Mouse (Mus musculus): ENCODE measurements around the gene Rilp. TPM values are rescaled to one million over a fixed set of nuclear protein-coding genes. Genes with fewer than 3 reads are reported as not detected.

Gene Rilp
- polyA plus RNA-seq, 1 experiment, result 4.6 TPM

GRCm38 (mm10) chr11:75487496-75487895 is 22.4 kb upstream of the Rilp start:
- peak overlapping the region; percentile 94 for H3K4me2 ChIP-seq (ENCODE audit: low read depth)
- TF ChIP-seq MYOG (IDR thresholded peaks at IDR 0.05; ENCODE audit: control insufficient read depth in 1 of 3, insufficient read depth in 1 of 3, insufficient read length in 2 of 3, low read depth in 2 of 3) (no peak), USF1 (IDR thresholded peaks at IDR 0.05; ENCODE audit: low read depth) (no peak), E2F4 (IDR thresholded peaks at IDR 0.05; ENCODE audit: insufficient read depth) (no peak), MAX (IDR thresholded peaks at IDR 0.05; ENCODE audit: low read depth) (no peak), SRF (IDR thresholded peaks at IDR 0.05; ENCODE audit: control insufficient read depth, insufficient read length, low read depth) (no peak), POLR2AphosphoS2 (IDR thresholded peaks at IDR 0.05; ENCODE audit: insufficient read length, low read depth) (no peak), MYOD1 (IDR thresholded peaks at IDR 0.05; ENCODE audit: control insufficient read depth in 1 of 3, insufficient read length in 2 of 3, low read depth in 2 of 3) (no peak), REST (IDR thresholded peaks at IDR 0.05; ENCODE audit: insufficient read depth, insufficient read length) (no peak), TCF12 (IDR thresholded peaks at IDR 0.05; ENCODE audit: insufficient read depth, poor library complexity, severe bottlenecking) (no peak), TCF3 (IDR thresholded peaks at IDR 0.05; ENCODE audit: insufficient read length, low read depth) (no peak), POLR2A (IDR thresholded peaks at IDR 0.05; ENCODE audit: insufficient read length, low read depth) (no peak), CEBPB (IDR thresholded peaks at IDR 0.05; ENCODE audit: insufficient read depth, poor library complexity, severe bottlenecking) (no peak)
- H3K36me3 ChIP-seq (ENCODE audit: control insufficient read depth, insufficient read depth), result peaks cover 33% of the 10 kb centered on the region
- no peaks in the 10 kb centered on the region for H3K27me3 ChIP-seq (ENCODE audit: control insufficient read depth, insufficient read depth, insufficient read length)
- H3ac ChIP-seq (ENCODE audit: control insufficient read depth, insufficient read length), result peak overlapping the region; percentile 96
- H3K4me3 ChIP-seq, result peak overlapping the region; percentile 83
- H3K79me2 ChIP-seq (ENCODE audit: control insufficient read depth, insufficient read depth), result peaks cover 31% of the 10 kb centered on the region

GRCm38 (mm10) chr11:75494296-75495049 is 15.4 kb upstream of the Rilp start:
- TF ChIP-seq MYOD1 (IDR thresholded peaks at IDR 0.05; ENCODE audit: control insufficient read depth in 1 of 3, insufficient read length in 2 of 3, low read depth in 2 of 3) (no peak), MAX (IDR thresholded peaks at IDR 0.05; ENCODE audit: low read depth) (no peak), SRF (IDR thresholded peaks at IDR 0.05; ENCODE audit: control insufficient read depth, insufficient read length, low read depth) (no peak), MYOG (IDR thresholded peaks at IDR 0.05; ENCODE audit: control insufficient read depth in 1 of 3, insufficient read depth in 1 of 3, insufficient read length in 2 of 3, low read depth in 2 of 3) (no peak), TCF3 (IDR thresholded peaks at IDR 0.05; ENCODE audit: insufficient read length, low read depth) (no peak), POLR2A (IDR thresholded peaks at IDR 0.05; ENCODE audit: insufficient read length, low read depth) (no peak), POLR2AphosphoS2 (IDR thresholded peaks at IDR 0.05; ENCODE audit: insufficient read length, low read depth) (no peak), CEBPB (IDR thresholded peaks at IDR 0.05; ENCODE audit: insufficient read depth, poor library complexity, severe bottlenecking) (no peak), USF1 (IDR thresholded peaks at IDR 0.05; ENCODE audit: low read depth) (no peak), REST (IDR thresholded peaks at IDR 0.05; ENCODE audit: insufficient read depth, insufficient read length) (no peak), E2F4 (IDR thresholded peaks at IDR 0.05; ENCODE audit: insufficient read depth) (no peak), TCF12 (IDR thresholded peaks at IDR 0.05; ENCODE audit: insufficient read depth, poor library complexity, severe bottlenecking) (no peak)
- no peak overlapping the region for H3ac ChIP-seq (ENCODE audit: control insufficient read depth, insufficient read length)
- no peak overlapping the region for H3K4me2 ChIP-seq (ENCODE audit: low read depth)
- H3K79me2 ChIP-seq (ENCODE audit: control insufficient read depth, insufficient read depth), result peaks cover 2% of the 10 kb centered on the region
- H3K36me3 ChIP-seq (ENCODE audit: control insufficient read depth, insufficient read depth), result peaks cover 95% of the 10 kb centered on the region
- H3K27me3 ChIP-seq (ENCODE audit: control insufficient read depth, insufficient read depth, insufficient read length), result no peaks in the 10 kb centered on the region
- H3K4me3 ChIP-seq, result no peak overlapping the region

GRCm38 (mm10) chr11:75498126-75498525 is 11.8 kb upstream of the Rilp start:
- H3K27me3 ChIP-seq (ENCODE audit: control insufficient read depth, insufficient read depth, insufficient read length), result no peaks in the 10 kb centered on the region
- H3K79me2 ChIP-seq (ENCODE audit: control insufficient read depth, insufficient read depth), result no peaks in the 10 kb centered on the region
- TF ChIP-seq CEBPB (IDR thresholded peaks at IDR 0.05; ENCODE audit: insufficient read depth, poor library complexity, severe bottlenecking), result no peak
- no peak for TF ChIP-seq USF1 (IDR thresholded peaks at IDR 0.05; ENCODE audit: low read depth)
- no peak for TF ChIP-seq SRF (IDR thresholded peaks at IDR 0.05; ENCODE audit: control insufficient read depth, insufficient read length, low read depth)
- no peak for TF ChIP-seq POLR2A (IDR thresholded peaks at IDR 0.05; ENCODE audit: insufficient read length, low read depth)
- no peak for TF ChIP-seq MAX (IDR thresholded peaks at IDR 0.05; ENCODE audit: low read depth)
- no peak for TF ChIP-seq MYOG (IDR thresholded peaks at IDR 0.05; ENCODE audit: control insufficient read depth in 1 of 3, insufficient read depth in 1 of 3, insufficient read length in 2 of 3, low read depth in 2 of 3)
- no peak for TF ChIP-seq MYOD1 (IDR thresholded peaks at IDR 0.05; ENCODE audit: control insufficient read depth in 1 of 3, insufficient read length in 2 of 3, low read depth in 2 of 3)
- no peak for TF ChIP-seq E2F4 (IDR thresholded peaks at IDR 0.05; ENCODE audit: insufficient read depth)
- no peak for TF ChIP-seq TCF12 (IDR thresholded peaks at IDR 0.05; ENCODE audit: insufficient read depth, poor library complexity, severe bottlenecking)
- no peak for TF ChIP-seq POLR2AphosphoS2 (IDR thresholded peaks at IDR 0.05; ENCODE audit: insufficient read length, low read depth)
- no peak for TF ChIP-seq TCF3 (IDR thresholded peaks at IDR 0.05; ENCODE audit: insufficient read length, low read depth)
- TF ChIP-seq REST (IDR thresholded peaks at IDR 0.05; ENCODE audit: insufficient read depth, insufficient read length), result no peak
- H3K36me3 ChIP-seq (ENCODE audit: control insufficient read depth, insufficient read depth), result peaks cover 91% of the 10 kb centered on the region
- H3ac ChIP-seq (ENCODE audit: control insufficient read depth, insufficient read length), result no peak overlapping the region
- no peak overlapping the region for H3K4me2 ChIP-seq (ENCODE audit: low read depth)
- no peak overlapping the region for H3K4me3 ChIP-seq

- Histone ChIP-seq H3K27me3 (ENCODE audit: control insufficient read depth, insufficient read depth, insufficient read length) (no peaks in the 10 kb centered on the region), H3K36me3 (ENCODE audit: control insufficient read depth, insufficient read depth) (peaks cover 49% of the 10 kb centered on the region), H3K4me3 (no peak overlapping the region), H3K4me2 (ENCODE audit: low read depth) (no peak overlapping the region), H3ac (ENCODE audit: control insufficient read depth, insufficient read length) (no peak overlapping the region), H3K79me2 (ENCODE audit: control insufficient read depth, insufficient read depth) (no peaks in the 10 kb centered on the region)
- peak in 1 of 3 experiments; percentile 10 for TF ChIP-seq MYOD1 (IDR thresholded peaks at IDR 0.05; ENCODE audit: control insufficient read depth in 1 of 3, insufficient read length in 2 of 3, low read depth in 2 of 3)
- no peak for TF ChIP-seq USF1 (IDR thresholded peaks at IDR 0.05; ENCODE audit: low read depth)
Measured at GRCm38 (mm10) chr11:75508162-75508561, 1.7 kb upstream of the Rilp start.

All from myocyte (in vitro differentiated cells).